Mouse (Mus musculus) small intestine, adult 2 months (tissue): ENCODE results near the gene Dhrs1. TPM values are rescaled to one million over a fixed set of nuclear protein-coding genes. Genes with fewer than 3 reads are reported as not detected.

Experiments used
- H3K27ac ChIP-seq: fragments of 200-500 bp; 2 replicates; pipeline ENCODE4 v1.5.1; 2012; ENCODE audit warnings: low read depth, low read length, control low read depth, inconsistent platforms; ENCODE audit not compliant: insufficient read depth
- H3K27me3 ChIP-seq: fragments of 200-500 bp; 2 replicates; pipeline ENCODE4 v1.6.1; 2012; ENCODE audit warnings: mild to moderate bottlenecking, moderate library complexity, low read length, inconsistent platforms; ENCODE audit not compliant: control insufficient read depth, insufficient read depth
- H3K36me3 ChIP-seq: fragments of 200-500 bp; 2 replicates; pipeline ENCODE4 v1.6.1; 2012; ENCODE audit warnings: mild to moderate bottlenecking, low read length, control low read depth, inconsistent platforms; ENCODE audit not compliant: control insufficient read depth, insufficient read depth
- H3K4me1 ChIP-seq: fragments of 200-500 bp; 2 replicates; pipeline ENCODE4 v1.6.1; 2012; ENCODE audit warnings: low read length, inconsistent platforms, mixed read lengths; ENCODE audit not compliant: control insufficient read depth, insufficient read depth, insufficient read length
- H3K4me3 ChIP-seq: fragments of 200-500 bp; 2 replicates; pipeline ENCODE4 v1.5.1; 2012; ENCODE audit warnings: low read depth, mild to moderate bottlenecking, control low read depth, inconsistent platforms, low read length, moderate library complexity
- CTCF ChIP-seq: fragments of 200-500 bp; IDR thresholded peaks from 2 replicates; pipeline ENCODE4 v1.5.1; 2012; ENCODE audit warnings: low read depth, mild to moderate bottlenecking, control low read depth, inconsistent platforms, low read length, moderate library complexity, mixed read lengths; ENCODE audit not compliant: insufficient replicate concordance, insufficient read length; ENCODE audit errors: extremely low read depth
- POLR2A ChIP-seq: fragments of 200-500 bp; IDR thresholded peaks from 2 replicates; pipeline ENCODE4 v1.6.1; 2012; ENCODE audit warnings: low read depth, mild to moderate bottlenecking, control low read depth, inconsistent platforms, low read length, moderate library complexity
- WGBS: fragments of 180-500 bp; shearing (Covaris S2); methylation state at CpG from one replicate; pipeline ENCODE4 v1.1.7; 2018; 5-methylcytosine and 5-hydroxymethylcytosine counted together
- polyA plus RNA-seq: library from polyadenylated mRNA; depleted of rRNA; stranded (reverse); fragments of >200 nt; gene quantifications from 2 replicates; pipeline ENCODE4 v1.2.3, GENCODE M21; 2012

The Dhrs1 gene
- polyA plus RNA-seq, 1 experiment = 223 TPM

- Histone ChIP-seq H3K4me1 (peaks cover 6% of the 10 kb centered on the region), H3K27me3 (no peaks in the 10 kb centered on the region), H3K4me3 (peak overlapping the region; percentile 55), H3K27ac (no peak overlapping the region; the same call in 1 of the 2 replicates), H3K36me3 (peaks cover 11% of the 10 kb centered on the region; the same call in 1 of the 2 replicates)
- TF ChIP-seq CTCF (no peak), POLR2A (no peak)
- WGBS = 44% methylated on average over 31 of the region's 31 CpGs
Observed at GRCm38 (mm10) chr14:55783171-55783957, 37.9 kb upstream of the Dhrs1 start.

- 79% methylated on average over 9 of the region's 9 CpGs for WGBS
- H3K4me3 ChIP-seq = peak overlapping the region; percentile 20
- TF ChIP-seq CTCF = no peak
- no peak for TF ChIP-seq POLR2A
- peaks cover 11% of the 10 kb centered on the region; the same call in 1 of the 2 replicates for H3K36me3 ChIP-seq
- no peaks in the 10 kb centered on the region for H3K4me1 ChIP-seq
- no peaks in the 10 kb centered on the region for H3K27me3 ChIP-seq
- H3K27ac ChIP-seq = peak overlapping the region; percentile 44; the same call in 1 of the 2 replicates
Observed at GRCm38 (mm10) chr14:55782361-55782960, 37.0 kb upstream of the Dhrs1 start.

- no peaks in the 10 kb centered on the region for H3K4me1 ChIP-seq
- no peaks in the 10 kb centered on the region for H3K27me3 ChIP-seq
- 17% methylated on average over 14 of the region's 14 CpGs for WGBS
- peaks cover 6% of the 10 kb centered on the region; the same call in 1 of the 2 replicates for H3K36me3 ChIP-seq
- H3K27ac ChIP-seq = no peak overlapping the region
- peak overlapping the region; percentile 16; the same call in 1 of the 2 replicates for H3K4me3 ChIP-seq
- TF ChIP-seq POLR2A = no peak
- TF ChIP-seq CTCF = peak; percentile 96; the same call in 1 of the 2 replicates
Observed at GRCm38 (mm10) chr14:55781310-55781709, 35.8 kb upstream of the Dhrs1 start.

GRCm38 (mm10) chr14:55780736-55781135 is 35.2 kb upstream of the Dhrs1 start:
- H3K4me1 ChIP-seq = no peaks in the 10 kb centered on the region
- peaks cover 4% of the 10 kb centered on the region; the same call in 1 of the 2 replicates for H3K36me3 ChIP-seq
- TF ChIP-seq CTCF (no peak), POLR2A (no peak)
- 78% methylated on average over 11 of the region's 11 CpGs for WGBS
- no peak overlapping the region for H3K27ac ChIP-seq
- H3K27me3 ChIP-seq = no peaks in the 10 kb centered on the region
- H3K4me3 ChIP-seq = no peak overlapping the region

GRCm38 (mm10) chr14:55779656-55780055 is 34.2 kb upstream of the Dhrs1 start:
- WGBS = 77% methylated on average over 16 of the region's 16 CpGs
- no peaks in the 10 kb centered on the region for H3K27me3 ChIP-seq
- no peak overlapping the region for H3K27ac ChIP-seq
- TF ChIP-seq CTCF (no peak), POLR2A (no peak)
- no peaks in the 10 kb centered on the region for H3K36me3 ChIP-seq
- H3K4me1 ChIP-seq = peaks cover 3% of the 10 kb centered on the region; the same call in 1 of the 2 replicates
- H3K4me3 ChIP-seq = no peak overlapping the region

- WGBS = 89% methylated on average over 15 of the region's 15 CpGs
- no peaks in the 10 kb centered on the region for H3K36me3 ChIP-seq
- H3K27me3 ChIP-seq = no peaks in the 10 kb centered on the region
- no peak for TF ChIP-seq POLR2A
- no peak for TF ChIP-seq CTCF
- H3K4me1 ChIP-seq = peaks cover 3% of the 10 kb centered on the region; the same call in 1 of the 2 replicates
- no peak overlapping the region for H3K4me3 ChIP-seq
- no peak overlapping the region for H3K27ac ChIP-seq
Observed at GRCm38 (mm10) chr14:55778686-55779085, 33.2 kb upstream of the Dhrs1 start.

- no peak for TF ChIP-seq POLR2A
- no peak for TF ChIP-seq CTCF
- Histone ChIP-seq H3K36me3 (no peaks in the 10 kb centered on the region), H3K27ac (no peak overlapping the region), H3K27me3 (no peaks in the 10 kb centered on the region), H3K4me1 (peaks cover 3% of the 10 kb centered on the region; the same call in 1 of the 2 replicates), H3K4me3 (no peak overlapping the region)
- 82% methylated on average over 11 of the region's 11 CpGs for WGBS
Observed at GRCm38 (mm10) chr14:55777806-55778205, 32.3 kb upstream of the Dhrs1 start.

- WGBS = 20% methylated on average over 3 of the region's 3 CpGs
- H3K27me3 ChIP-seq = no peaks in the 10 kb centered on the region
- H3K27ac ChIP-seq = no peak overlapping the region
- peaks cover 5% of the 10 kb centered on the region; the same call in 1 of the 2 replicates for H3K4me1 ChIP-seq
- no peaks in the 10 kb centered on the region for H3K36me3 ChIP-seq
- no peak overlapping the region for H3K4me3 ChIP-seq
- TF ChIP-seq POLR2A = no peak
- no peak for TF ChIP-seq CTCF
Observed at GRCm38 (mm10) chr14:55777176-55777575, 31.7 kb upstream of the Dhrs1 start.
